Mouse (Mus musculus) CH12F3 (cell line): ENCODE data around the gene Kit.

Source experiments
- in situ Hi-C: fragments of 300-500 bp; cut with MboI; formaldehyde crosslinking; loops from 2 replicates; pipeline ENCODE4 v1.14.3; 2020; ENCODE audit warnings: low sequenced_read_pairs

The Kit gene

GRCm38 (mm10) chr5:75589552-75590346, 15.0 kb downstream of the Kit start:
- in situ Hi-C loops: no loop called here

GRCm38 (mm10) chr5:75590961-75591360, 16.2 kb downstream of the Kit start:
- in situ Hi-C loops: no loop called here

DNA sequence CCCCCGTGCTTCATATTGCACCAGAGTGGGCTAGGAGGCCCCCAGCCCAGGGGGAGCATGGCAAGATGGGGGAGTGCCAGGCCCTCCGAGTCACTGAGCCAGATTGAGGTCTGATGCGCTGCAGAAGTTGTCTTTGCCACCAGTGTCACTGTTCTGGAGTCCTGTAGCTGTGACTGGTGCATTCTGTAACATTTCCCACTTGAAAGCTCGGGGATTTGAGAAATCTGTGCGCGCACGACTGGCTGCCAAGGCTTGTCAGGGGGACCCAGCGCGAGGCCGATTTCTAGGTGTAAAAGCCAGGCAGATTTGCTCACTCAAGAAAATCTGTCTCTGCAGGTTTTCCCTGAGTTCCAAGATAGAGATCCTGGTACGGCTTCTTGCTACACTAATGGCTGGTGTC, 16.9 kb downstream of the Kit start:
- in situ Hi-C loops: no loop called here

DNA sequence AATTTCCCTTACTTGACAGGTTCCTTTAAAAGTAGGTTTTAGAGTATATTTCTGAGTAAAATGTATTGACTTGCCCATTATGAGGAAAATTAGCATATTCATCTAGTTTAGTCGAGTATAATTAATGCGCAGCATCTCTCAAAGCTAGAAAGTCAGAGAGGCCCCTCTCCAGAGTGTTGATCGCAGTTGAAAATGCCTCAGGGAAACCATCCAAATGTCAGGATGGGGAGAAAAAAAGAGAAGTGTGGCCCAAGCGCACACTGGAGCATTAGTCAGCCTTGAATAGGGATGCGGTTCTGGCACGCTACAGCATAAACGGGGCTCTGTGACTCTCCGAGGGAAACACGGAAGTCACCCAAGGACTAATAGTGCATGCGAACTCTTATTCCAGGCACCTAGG, 20.6 kb downstream of the Kit start:
- in situ Hi-C loops: no loop called here

DNA sequence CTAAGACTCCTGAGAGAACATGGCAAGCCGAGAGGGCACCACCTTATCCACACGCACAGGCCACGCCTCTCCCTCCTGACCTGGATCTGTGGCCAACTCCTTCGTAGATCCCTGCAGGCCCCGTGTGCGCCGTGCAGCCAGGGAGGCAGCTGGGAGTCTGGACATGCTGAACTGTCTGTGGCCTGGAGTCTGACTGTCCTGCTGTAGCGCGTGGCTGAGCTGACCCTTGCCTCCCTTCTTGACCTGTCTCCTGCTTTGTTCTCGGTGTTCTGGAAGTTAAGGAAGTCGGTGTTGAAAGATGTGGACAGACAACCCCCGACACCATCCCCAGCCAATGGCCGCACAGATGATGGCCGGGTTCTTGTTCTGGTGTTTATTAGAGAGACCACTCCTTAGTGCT, 21.5 kb downstream of the Kit start:
- in situ Hi-C loops: no loop called here

DNA sequence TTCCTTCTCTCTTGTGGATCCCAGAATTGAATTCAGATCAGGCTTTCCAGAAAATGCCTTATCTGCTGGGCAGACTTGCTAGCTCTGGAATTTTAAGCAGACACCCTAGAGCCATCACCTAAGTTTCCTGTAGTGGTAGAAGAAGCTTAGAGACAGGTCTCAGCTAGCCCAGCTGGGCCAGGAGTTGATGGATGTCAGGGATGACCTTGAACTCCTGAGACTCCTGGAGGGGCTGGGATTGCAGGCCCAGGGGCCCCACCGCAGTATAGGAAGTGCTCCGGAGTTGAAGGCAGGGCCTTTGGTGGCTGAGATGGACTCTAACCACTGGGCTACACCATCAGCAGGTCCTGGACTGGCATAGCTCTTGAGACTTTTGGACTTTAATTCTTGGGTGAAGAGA, 22.6 kb downstream of the Kit start:
- in situ Hi-C loops: no loop called here

- in situ Hi-C loops: no loop called here
Measured at GRCm38 (mm10) chr5:75598491-75598890, 23.8 kb downstream of the Kit start.

DNA sequence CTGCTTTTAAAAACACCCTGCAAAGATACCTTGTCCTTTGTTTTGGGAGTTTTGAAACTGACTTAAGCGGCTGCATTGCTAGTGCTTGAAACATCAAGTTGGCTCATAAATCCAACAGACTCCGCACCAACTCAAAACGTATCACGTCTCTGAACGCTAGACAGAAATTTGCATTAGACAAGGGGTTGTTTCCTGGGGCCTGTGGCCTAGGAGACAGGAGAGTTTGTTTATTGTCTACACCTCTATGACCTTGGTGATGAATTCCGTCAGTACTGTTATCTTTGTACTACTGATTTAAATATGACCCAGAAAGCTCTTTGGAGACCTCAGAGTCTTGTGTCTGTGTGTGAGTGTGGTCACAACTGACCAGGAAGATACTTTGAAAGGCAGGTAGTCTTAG, 25.3 kb downstream of the Kit start:
- in situ Hi-C loops: no loop called here

DNA sequence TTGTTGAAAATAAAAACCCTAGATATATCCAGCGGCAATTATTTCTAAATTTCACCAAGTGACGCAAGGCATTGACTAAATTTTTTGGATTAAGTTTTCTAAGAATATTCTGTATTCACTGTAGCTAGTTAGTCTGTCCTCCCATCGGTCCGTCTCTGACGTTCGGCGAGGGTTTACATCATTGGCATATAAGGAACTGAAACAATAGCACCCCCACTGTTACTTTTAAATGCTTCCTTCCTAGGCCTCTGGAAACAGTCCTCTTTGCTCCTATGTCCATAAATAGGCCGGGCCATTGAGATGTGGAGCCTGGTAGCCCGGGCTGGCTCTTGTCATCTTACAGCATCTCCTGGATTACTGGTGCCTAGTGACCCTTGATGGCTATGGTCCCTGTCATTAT, 29.5 kb downstream of the Kit start:
- in situ Hi-C loops: no loop called here

GRCm38 (mm10) chr5:75606898-75607297, 32.2 kb downstream of the Kit start:
- in situ Hi-C loops: no loop called here

- in situ Hi-C loops: no loop called here
Measured at GRCm38 (mm10) chr5:75607971-75608370, 33.3 kb downstream of the Kit start.

DNA sequence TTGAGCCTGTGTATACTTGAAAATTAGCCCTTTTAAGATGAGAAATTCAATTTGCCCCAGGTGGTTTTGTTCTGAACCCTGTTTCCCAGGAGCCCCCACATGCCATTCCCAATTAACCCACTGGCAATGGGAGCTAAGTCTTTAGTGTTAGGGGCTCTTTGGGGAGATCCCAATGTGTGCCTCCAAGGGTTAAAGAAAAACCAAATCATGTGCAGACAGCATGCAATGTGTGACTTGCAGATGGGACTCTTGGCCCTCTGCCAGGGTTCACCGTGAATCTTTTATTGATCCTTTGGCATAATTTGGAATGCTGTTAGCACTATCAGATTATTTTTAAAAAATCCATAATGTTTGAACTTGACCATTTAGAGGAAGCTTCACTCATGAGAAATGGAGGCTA, 37.7 kb downstream of the Kit start:
- in situ Hi-C loops: no loop called here

DNA sequence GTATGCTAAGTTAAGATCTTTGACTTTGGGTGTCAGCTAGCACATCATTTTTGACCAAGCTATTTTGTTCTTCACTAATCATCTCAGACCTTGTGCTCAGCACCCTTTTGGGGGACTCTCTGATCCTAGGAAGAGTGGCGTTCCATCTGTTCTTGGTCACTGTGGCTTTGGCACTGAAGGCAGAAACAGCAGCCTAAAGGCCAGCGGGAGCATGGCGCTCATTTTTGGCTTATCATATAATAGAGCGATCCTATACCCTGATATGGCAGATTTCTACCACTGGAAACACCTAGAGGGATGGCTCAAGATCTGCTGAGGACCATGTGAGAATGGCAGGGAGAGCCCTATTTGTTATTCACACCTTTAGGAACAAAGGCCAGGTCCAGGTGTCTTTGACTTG, 38.2 kb downstream of the Kit start:
- in situ Hi-C loops: no loop called here

GRCm38 (mm10) chr5:75615000-75615571, 40.4 kb downstream of the Kit start:
- in situ Hi-C loops: no loop called here

DNA sequence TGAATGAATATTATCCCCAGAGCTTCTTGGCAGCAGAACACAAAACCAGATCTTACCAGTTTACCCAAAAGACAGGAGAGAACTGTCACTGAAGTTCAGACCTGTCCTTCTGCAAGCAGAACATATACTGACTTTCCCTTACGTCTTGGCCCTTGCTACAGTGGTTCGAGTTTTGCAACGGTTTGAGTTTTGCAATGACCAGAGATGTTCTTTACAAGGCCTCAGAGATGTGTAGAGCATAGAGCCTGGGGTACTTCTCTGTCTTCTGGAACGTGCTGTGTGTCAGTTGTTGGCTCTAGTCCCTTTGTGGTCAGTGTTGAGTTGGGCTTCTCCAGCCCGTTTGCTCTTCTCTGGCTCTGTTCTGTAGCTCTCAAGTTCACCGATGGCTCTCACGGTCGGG, 40.9 kb downstream of the Kit start:
- in situ Hi-C loops: no loop called here

DNA sequence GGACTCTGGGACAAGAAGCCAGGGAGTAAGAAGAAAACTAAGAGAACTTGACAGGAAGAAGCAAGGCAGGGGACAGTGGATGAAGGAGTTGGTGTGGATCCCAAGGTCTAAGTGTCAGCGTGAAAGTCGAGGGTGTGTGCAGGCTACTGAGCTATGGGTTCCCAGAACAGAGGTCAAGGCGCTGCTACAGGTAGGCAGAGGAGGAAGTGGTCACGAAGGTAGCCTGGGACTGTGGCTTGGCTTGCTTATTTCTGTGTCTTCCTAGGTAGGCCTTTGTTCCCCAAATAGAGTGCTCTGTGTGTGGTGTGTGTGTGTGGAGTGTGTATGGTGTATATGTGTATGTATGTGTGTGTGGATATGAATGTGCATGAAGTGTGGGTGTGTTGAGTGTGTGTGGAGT, 47.7 kb downstream of the Kit start:
- in situ Hi-C loops: no loop called here

- in situ Hi-C loops: no loop called here
Measured at GRCm38 (mm10) chr5:75623007-75623406, 48.3 kb downstream of the Kit start.

DNA sequence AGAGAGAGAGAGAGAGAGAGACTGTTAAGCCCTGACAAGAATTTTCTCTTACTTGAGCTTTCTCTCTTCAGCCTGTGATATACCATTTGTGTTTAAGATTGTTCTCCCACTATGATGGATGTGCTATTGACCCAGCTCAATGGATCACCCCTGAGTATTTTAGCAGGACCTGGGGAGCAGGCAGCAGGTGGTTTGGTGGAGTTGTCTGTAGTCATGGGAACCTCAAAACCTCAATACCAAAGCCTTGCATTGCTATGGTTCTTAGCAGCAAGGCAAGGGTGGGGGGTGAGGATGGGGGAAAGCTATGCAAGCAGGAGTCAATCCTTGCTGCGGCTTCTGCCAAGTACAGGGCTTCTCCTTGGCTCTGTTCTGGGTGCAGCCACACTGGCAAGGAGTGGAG, 48.8 kb downstream of the Kit start:
- in situ Hi-C loops: no loop called here

DNA sequence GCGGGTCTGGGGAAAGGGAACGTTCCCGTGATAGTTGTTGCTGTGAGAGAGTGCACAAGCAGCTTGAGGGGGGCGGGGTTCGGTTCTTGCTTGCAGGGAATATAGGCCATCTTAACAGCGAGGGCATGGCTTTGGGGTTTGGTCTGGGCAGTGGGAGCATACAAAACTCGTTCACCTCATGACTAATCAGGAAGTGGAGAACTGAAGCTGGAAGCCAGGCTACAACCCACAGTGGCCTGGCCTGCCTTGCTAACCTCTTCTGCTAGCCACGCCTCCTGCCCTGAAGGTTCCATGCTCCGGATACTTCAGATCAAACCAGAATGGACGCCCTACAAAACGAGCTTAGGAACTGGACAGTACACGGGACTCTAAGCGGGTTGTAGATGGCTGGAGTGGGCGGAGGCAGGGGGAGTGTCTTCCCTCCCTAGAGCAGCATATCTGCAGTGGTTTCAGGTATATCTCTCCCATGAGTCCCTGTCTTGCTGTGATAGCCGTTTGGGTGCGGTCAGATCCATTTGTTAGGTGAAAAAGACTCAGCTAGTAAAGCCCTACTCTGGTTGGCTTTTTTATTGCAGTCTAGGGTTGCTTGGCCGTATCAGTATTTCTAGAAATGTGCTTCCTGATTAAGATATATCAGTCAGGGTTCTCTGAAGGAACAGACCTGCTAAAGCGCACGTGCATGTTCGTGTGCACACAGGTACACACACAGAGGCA, 49.4 kb downstream of the Kit start:
- in situ Hi-C loops: no loop called here

- in situ Hi-C loops: no loop called here
Measured at GRCm38 (mm10) chr5:75625059-75625458, 50.3 kb downstream of the Kit start.

- in situ Hi-C loops: no loop called here
Measured at GRCm38 (mm10) chr5:75626284-75626683, 51.6 kb downstream of the Kit start.

GRCm38 (mm10) chr5:75626703-75627102, 52.0 kb downstream of the Kit start:
- in situ Hi-C loops: no loop called here
